8 mouse cellular contexts compared by ENCODE assay signal in the genomic region with DNA sequence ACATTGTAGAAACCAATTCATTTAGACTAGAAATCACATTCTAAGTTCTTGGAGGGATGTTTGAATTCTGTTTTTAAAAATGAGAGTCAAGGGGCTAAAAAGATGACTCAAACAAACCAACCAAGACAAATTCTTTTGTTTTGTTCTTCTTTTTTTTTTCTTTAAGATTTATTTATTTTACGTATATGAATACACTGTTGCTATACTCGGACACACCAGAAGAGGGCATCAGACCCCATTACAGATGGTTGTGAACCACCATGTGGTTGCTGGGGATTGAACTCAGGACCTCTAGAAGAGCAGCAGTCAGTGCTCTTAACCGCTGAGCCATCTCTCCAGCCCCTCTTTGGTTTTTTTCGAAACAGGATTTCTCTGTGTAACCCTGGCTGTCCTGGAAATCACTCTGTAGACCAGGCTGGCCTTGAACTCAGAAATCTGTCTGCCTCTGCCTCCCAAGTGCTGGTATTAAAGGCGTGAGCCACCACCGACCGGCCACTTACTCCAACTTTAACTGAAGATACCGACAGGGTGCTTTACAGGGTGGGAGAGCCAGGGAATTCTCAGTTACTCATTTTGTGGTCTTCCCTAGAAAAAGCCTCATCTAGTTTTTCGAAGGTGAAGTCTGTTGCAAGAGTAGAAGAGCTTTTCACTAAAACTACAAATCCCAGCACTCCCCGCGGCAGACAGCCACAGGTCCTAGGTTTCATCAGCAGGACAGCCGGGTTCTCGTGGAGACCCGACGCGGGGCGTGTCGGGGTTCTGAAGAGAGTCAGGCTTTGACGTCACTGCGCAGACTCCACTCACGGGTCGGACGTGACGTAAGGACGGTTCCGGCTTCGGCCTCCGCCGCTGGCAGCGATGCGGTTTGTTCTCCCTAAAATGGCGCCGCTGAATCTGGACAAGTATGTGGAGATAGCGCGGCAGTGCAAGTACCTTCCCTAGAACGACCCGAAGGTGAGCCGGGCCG. TPM values are rescaled to one million over a fixed set of nuclear protein-coding genes. Genes with fewer than 3 reads are reported as not detected.
A peak's percentile ranks its signal among the peaks of the same experiment; 100 is the strongest.
DNase-seq lines count a peak whose midpoint lies in the region; ATAC-seq and TF ChIP-seq lines count a peak whose summit lies in the region.

No protein-coding gene starts in this region.

- H3K9ac ChIP-seq in heart, embryonic 12.5 days: peak overlapping the region; percentile 90
- H3K9ac ChIP-seq in kidney, postnatal 0 days (ENCODE audit: low read depth, low read length): peak overlapping the region; percentile 83
- peak overlapping the region; percentile 80 for H3K9ac ChIP-seq in liver, embryonic 11.5 days (ENCODE audit: low read depth, low read length)
- peak overlapping the region; percentile 58 for H3K9ac ChIP-seq in stomach, embryonic 14.5 days (replicated peaks; ENCODE audit: low read depth, low read length)

- H3K9me3 ChIP-seq in heart, embryonic 12.5 days (replicated peaks): no peaks in the 10 kb centered on the region
- H3K9me3 ChIP-seq in kidney, postnatal 0 days (replicated peaks; ENCODE audit: low read length): no peaks in the 10 kb centered on the region
- H3K9me3 ChIP-seq in liver, embryonic 11.5 days (ENCODE audit: control insufficient read depth, low read length): no peaks in the 10 kb centered on the region
- H3K9me3 ChIP-seq in stomach, embryonic 14.5 days (ENCODE audit: control insufficient read depth, low read depth, low read length): no peaks in the 10 kb centered on the region

- peak; percentile 99 for DNase-seq in CD4-positive helper T cell, adult 2 months (ENCODE audit: low read depth, low spot score)
- DNase-seq in brain, embryonic 18.5 days (ENCODE audit: low read depth, low spot score): peak; percentile 98
- peak; percentile 99 for DNase-seq in kidney, postnatal 0 days (ENCODE audit: low spot score)
- DNase-seq in liver, embryonic 11.5 days (ENCODE audit: low spot score): peak; percentile 92
- DNase-seq in naive thymus-derived CD4-positive, alpha-beta T cell, adult 2 months (ENCODE audit: low read depth): peak; percentile 99

- H3K27me3 ChIP-seq in heart, embryonic 12.5 days (replicated peaks): no peaks in the 10 kb centered on the region
- H3K27me3 ChIP-seq in kidney, postnatal 0 days (ENCODE audit: insufficient read depth, low read length): no peaks in the 10 kb centered on the region
- no peaks in the 10 kb centered on the region for H3K27me3 ChIP-seq in liver, embryonic 11.5 days (replicated peaks; ENCODE audit: control insufficient read depth, insufficient read depth, low read length)
- no peaks in the 10 kb centered on the region for H3K27me3 ChIP-seq in stomach, embryonic 14.5 days (ENCODE audit: control insufficient read depth, insufficient read depth, low read length)

- peaks cover 16% of the 10 kb centered on the region for H3K36me3 ChIP-seq in heart, embryonic 12.5 days
- H3K36me3 ChIP-seq in kidney, postnatal 0 days (ENCODE audit: insufficient read depth, low read length): peaks cover 4% of the 10 kb centered on the region; the same call in 1 of the 2 replicates
- H3K36me3 ChIP-seq in liver, embryonic 11.5 days (ENCODE audit: control insufficient read depth, insufficient read depth, low read length): peaks cover 5% of the 10 kb centered on the region
- peaks cover 10% of the 10 kb centered on the region; the same call in 1 of the 2 replicates for H3K36me3 ChIP-seq in stomach, embryonic 14.5 days (ENCODE audit: control insufficient read depth, insufficient read depth, low read length)

- peak overlapping the region; percentile 97 for H3K27ac ChIP-seq in heart, embryonic 12.5 days (ENCODE audit: poor library complexity, severe bottlenecking)
- peak overlapping the region; percentile 94 for H3K27ac ChIP-seq in kidney, postnatal 0 days
- H3K27ac ChIP-seq in liver, embryonic 11.5 days (ENCODE audit: low read depth, low read length): peak overlapping the region; percentile 84
- peak overlapping the region; percentile 91; the same call in 1 of the 2 replicates for H3K27ac ChIP-seq in stomach, embryonic 14.5 days (ENCODE audit: low read length)

- ATAC-seq in erythroid progenitor cell, adult 5-6 weeks (replicated peaks; ENCODE audit: low FRiP score, poor library complexity, severe bottlenecking): peak; percentile 82
- peak; percentile 96 for ATAC-seq in heart, embryonic 12.5 days (ENCODE audit: insufficient number of reproducible peaks, low FRiP score)
- ATAC-seq in kidney, postnatal 0 days (replicated peaks; ENCODE audit: low FRiP score, low read depth): peak; percentile 95
- peak; percentile 89 for ATAC-seq in liver, embryonic 11.5 days (replicated peaks; ENCODE audit: low FRiP score)
- peak; percentile 96 for ATAC-seq in stomach, embryonic 14.5 days (ENCODE audit: insufficient number of reproducible peaks, insufficient read depth, low FRiP score, low read depth)

- WGBS in heart, embryonic 12.5 days: 5% methylated on average over 39 of the region's 39 CpGs
- 6% methylated on average over 39 of the region's 39 CpGs for WGBS in kidney, postnatal 0 days
- WGBS in liver, embryonic 11.5 days: 5% methylated on average over 39 of the region's 39 CpGs
- WGBS in stomach, embryonic 14.5 days: 4% methylated on average over 39 of the region's 39 CpGs

- peak; percentile 49 for TF ChIP-seq CTCF in kidney, postnatal 0 days (IDR thresholded peaks at IDR 0.05; ENCODE audit: low read depth)

- peak overlapping the region; percentile 81 for H3K4me3 ChIP-seq in heart, embryonic 12.5 days
- peak overlapping the region; percentile 66 for H3K4me3 ChIP-seq in kidney, postnatal 0 days (replicated peaks; ENCODE audit: low read depth, low read length)
- H3K4me3 ChIP-seq in liver, embryonic 11.5 days (ENCODE audit: low read depth, low read length): peak overlapping the region; percentile 77
- H3K4me3 ChIP-seq in stomach, embryonic 14.5 days (ENCODE audit: low read depth, low read length): peak overlapping the region; percentile 65

- H3K4me1 ChIP-seq in heart, embryonic 12.5 days (replicated peaks): peaks cover 23% of the 10 kb centered on the region
- peaks cover 7% of the 10 kb centered on the region; the same call in 1 of the 2 replicates for H3K4me1 ChIP-seq in kidney, postnatal 0 days (replicated peaks; ENCODE audit: insufficient read depth, low read length)
- H3K4me1 ChIP-seq in liver, embryonic 11.5 days (replicated peaks; ENCODE audit: control insufficient read depth, insufficient read depth, low read length): peaks cover 34% of the 10 kb centered on the region
- peaks cover 13% of the 10 kb centered on the region; the same call in 1 of the 2 replicates for H3K4me1 ChIP-seq in stomach, embryonic 14.5 days (ENCODE audit: control insufficient read depth, insufficient read depth, low read length)

- H3K4me2 ChIP-seq in heart, embryonic 12.5 days: peak overlapping the region; percentile 60
- peak overlapping the region; percentile 63 for H3K4me2 ChIP-seq in kidney, postnatal 0 days (ENCODE audit: low read length)
- H3K4me2 ChIP-seq in liver, embryonic 11.5 days: peak overlapping the region; percentile 43
- H3K4me2 ChIP-seq in stomach, embryonic 14.5 days (replicated peaks; ENCODE audit: low read depth, low read length): no peak overlapping the region

RNA-seq across cellular contexts. Expression of a gene that starts 2.1 kb away (rescaled TPM):
- total RNA-seq in erythroid progenitor cell, adult 5-6 weeks (2015; ENCODE audit: low replicate concordance): 1.3 and 9.0 TPM in 2 replicates
- total RNA-seq in erythroid progenitor cell, adult 5-6 weeks (2017; ENCODE audit: low replicate concordance): 1.5 and 4.7 TPM in 2 replicates
- polyA plus RNA-seq in heart, embryonic 12.5 days (2016; fragmentation: Nextera tagmentation; extraction: Ambion mirVana): 26.0 and 26.1 TPM in 2 replicates
- polyA plus RNA-seq in kidney, postnatal 0 days (2015; fragmentation: Nextera tagmentation; extraction: Ambion mirVana): 30.8 and 33.3 TPM in 2 replicates
- 43.5 and 56.5 TPM in 2 replicates for polyA plus RNA-seq in liver, embryonic 11.5 days (2014; fragmentation: Nextera tagmentation; extraction: Ambion mirVana)
- 43.1 and 43.7 TPM in 2 replicates for polyA plus RNA-seq in stomach, embryonic 14.5 days (2014; fragmentation: Nextera tagmentation; extraction: Ambion mirVana)

RNA-seq across cellular contexts. Expression of a gene that starts 24.3 kb away (rescaled TPM):
- 92.6 and 93.5 TPM in 2 replicates for total RNA-seq in erythroid progenitor cell, adult 5-6 weeks (2015; ENCODE audit: low replicate concordance)
- total RNA-seq in erythroid progenitor cell, adult 5-6 weeks (2017; ENCODE audit: low replicate concordance): 95.5 and 121 TPM in 2 replicates
- 60.1 and 66.9 TPM in 2 replicates for polyA plus RNA-seq in heart, embryonic 12.5 days (2016; fragmentation: Nextera tagmentation; extraction: Ambion mirVana)
- polyA plus RNA-seq in kidney, postnatal 0 days (2015; fragmentation: Nextera tagmentation; extraction: Ambion mirVana): 61.0 and 65.8 TPM in 2 replicates
- polyA plus RNA-seq in liver, embryonic 11.5 days (2014; fragmentation: Nextera tagmentation; extraction: Ambion mirVana): 78.7 and 81.2 TPM in 2 replicates
- polyA plus RNA-seq in stomach, embryonic 14.5 days (2014; fragmentation: Nextera tagmentation; extraction: Ambion mirVana): 69.8 and 75.7 TPM in 2 replicates

RNA-seq across cellular contexts. Expression of a gene that starts 30.0 kb away (rescaled TPM):
- total RNA-seq in erythroid progenitor cell, adult 5-6 weeks (2015; ENCODE audit: low replicate concordance): 168 and 188 TPM in 2 replicates
- 512 and 550 TPM in 2 replicates for total RNA-seq in erythroid progenitor cell, adult 5-6 weeks (2017; ENCODE audit: low replicate concordance)
- polyA plus RNA-seq in heart, embryonic 12.5 days (2016; fragmentation: Nextera tagmentation; extraction: Ambion mirVana): 916 and 917 TPM in 2 replicates
- polyA plus RNA-seq in kidney, postnatal 0 days (2015; fragmentation: Nextera tagmentation; extraction: Ambion mirVana): 688 and 780 TPM in 2 replicates
- polyA plus RNA-seq in liver, embryonic 11.5 days (2014; fragmentation: Nextera tagmentation; extraction: Ambion mirVana): 964 and 1,028 TPM in 2 replicates
- 622 and 812 TPM in 2 replicates for polyA plus RNA-seq in stomach, embryonic 14.5 days (2014; fragmentation: Nextera tagmentation; extraction: Ambion mirVana)

RNA-seq across cellular contexts. Expression of a gene that starts 31.0 kb away (rescaled TPM):
- 1.3 TPM in 1 of 2 replicates, not detected in the other for total RNA-seq in erythroid progenitor cell, adult 5-6 weeks (2015; ENCODE audit: low replicate concordance)
- total RNA-seq in erythroid progenitor cell, adult 5-6 weeks (2017; ENCODE audit: low replicate concordance): not detected in 2 replicates
- not detected in 2 replicates for polyA plus RNA-seq in heart, embryonic 12.5 days (2016; fragmentation: Nextera tagmentation; extraction: Ambion mirVana)
- not detected in 2 replicates for polyA plus RNA-seq in kidney, postnatal 0 days (2015; fragmentation: Nextera tagmentation; extraction: Ambion mirVana)
- not detected in 2 replicates for polyA plus RNA-seq in liver, embryonic 11.5 days (2014; fragmentation: Nextera tagmentation; extraction: Ambion mirVana)
- not detected in 2 replicates for polyA plus RNA-seq in stomach, embryonic 14.5 days (2014; fragmentation: Nextera tagmentation; extraction: Ambion mirVana)

RNA-seq across cellular contexts. Expression of a gene that starts 46.8 kb away (rescaled TPM):
- total RNA-seq in erythroid progenitor cell, adult 5-6 weeks (2015; ENCODE audit: low replicate concordance): 106 and 118 TPM in 2 replicates
- 198 and 392 TPM in 2 replicates for total RNA-seq in erythroid progenitor cell, adult 5-6 weeks (2017; ENCODE audit: low replicate concordance)
- polyA plus RNA-seq in heart, embryonic 12.5 days (2016; fragmentation: Nextera tagmentation; extraction: Ambion mirVana): 78.5 and 81.3 TPM in 2 replicates
- polyA plus RNA-seq in kidney, postnatal 0 days (2015; fragmentation: Nextera tagmentation; extraction: Ambion mirVana): 56.6 and 58.7 TPM in 2 replicates
- polyA plus RNA-seq in liver, embryonic 11.5 days (2014; fragmentation: Nextera tagmentation; extraction: Ambion mirVana): 80.3 and 88.3 TPM in 2 replicates
- 93.0 and 95.2 TPM in 2 replicates for polyA plus RNA-seq in stomach, embryonic 14.5 days (2014; fragmentation: Nextera tagmentation; extraction: Ambion mirVana)

Comparison
In these comparisons a context has a peak if more than half of its experiments do, and no peak if none do; other contexts are left out.
1. Peak in every context shown above with its lines: DNase-seq, ATAC-seq, H3K4me3 ChIP-seq and H3K27ac ChIP-seq.